Mouse (Mus musculus): ENCODE data around the gene Cmah. TPM values are rescaled to one million over a fixed set of nuclear protein-coding genes. Genes with fewer than 3 reads are reported as not detected.

Cmah gene
- total and polyA plus RNA-seq, 3 experiments = 1.4 to 2.2 TPM; not detected in 1

DNA sequence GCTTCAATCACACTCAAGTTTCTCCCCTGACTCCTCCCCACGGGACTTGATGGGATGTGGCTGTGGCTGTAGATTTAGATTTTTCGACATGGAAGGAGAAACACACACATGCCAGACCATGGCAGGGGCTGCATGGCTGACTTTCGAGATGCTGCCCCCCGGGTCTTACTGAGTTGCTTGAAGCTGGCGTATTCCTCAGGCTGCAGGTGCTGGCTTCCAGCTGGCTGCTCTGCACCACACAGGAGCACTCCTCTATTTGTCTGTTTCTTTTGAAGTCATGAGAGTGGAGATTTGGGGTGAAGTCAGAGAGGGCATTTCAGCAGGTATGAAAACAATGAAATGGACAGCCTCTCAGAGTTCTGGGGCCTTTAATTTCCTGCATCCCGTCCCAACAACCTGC, 180.0 kb downstream of the Cmah start:
- no peak overlapping the region for H3K4me3 ChIP-seq (ENCODE audit: control insufficient read depth in 1 of 2, insufficient read depth in 1 of 2, low read depth in 2 of 2, low read length in 2 of 2)
- no peak for DNase-seq (ENCODE audit: low read depth, low spot score)
- no peaks in the 10 kb centered on the region for H3K27me3 ChIP-seq (ENCODE audit: control insufficient read depth in 1 of 2, insufficient read depth in 2 of 2, low read length in 2 of 2)
- no peak for TF ChIP-seq MYC (IDR thresholded peaks at IDR 0.05; ENCODE audit: low read depth, low read length)
- TF ChIP-seq MXI1 (IDR thresholded peaks at IDR 0.05; ENCODE audit: low read depth, low read length) = no peak
- H3K9me3 ChIP-seq (replicated peaks; ENCODE audit: insufficient read depth, low read length) = no peaks in the 10 kb centered on the region
- no peak overlapping the region for H3K27ac ChIP-seq (ENCODE audit: control insufficient read depth, low read depth, low read length)
- H3K9ac ChIP-seq (ENCODE audit: control insufficient read depth, low read depth, low read length, poor library complexity, severe bottlenecking) = no peak overlapping the region
- peaks cover 2 to 6% of the 10 kb centered on the region in 2 experiments; a peak in 2 of 4 replicates for H3K4me1 ChIP-seq (ENCODE audit: control insufficient read depth in 1 of 2, insufficient read depth in 2 of 2, low read length in 2 of 2)
- peaks cover 1 to 18% of the 10 kb centered on the region in 2 experiments; a peak in 3 of 4 replicates for H3K36me3 ChIP-seq (ENCODE audit: control insufficient read depth in 1 of 2, insufficient read depth in 2 of 2, low read length in 2 of 2)
- peaks cover 40% of the 10 kb centered on the region for H3K79me2 ChIP-seq (ENCODE audit: control insufficient read depth, insufficient read depth, low read length, poor library complexity)

DNA sequence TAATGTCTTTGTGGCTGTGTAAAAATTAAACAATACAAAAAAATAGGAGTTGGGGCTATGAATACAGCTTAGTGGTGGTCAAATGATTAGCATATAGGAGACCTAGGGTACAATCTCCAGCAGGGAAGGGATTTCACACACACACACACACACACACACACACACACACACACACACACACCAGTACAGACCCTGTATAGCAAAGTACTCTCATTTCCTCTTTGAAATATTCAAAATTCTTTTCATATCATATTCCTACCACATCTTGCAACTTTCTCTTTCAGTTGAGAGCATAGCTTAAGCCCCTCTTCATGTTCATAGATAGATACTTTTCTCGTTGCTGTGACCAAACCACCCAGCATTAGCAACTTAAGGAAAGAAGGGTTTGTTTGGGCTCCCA, 181.7 kb downstream of the Cmah start:
- no peaks in the 10 kb centered on the region for H3K27me3 ChIP-seq (ENCODE audit: control insufficient read depth in 1 of 2, insufficient read depth in 2 of 2, low read length in 2 of 2)
- TF ChIP-seq MXI1 (IDR thresholded peaks at IDR 0.05; ENCODE audit: low read depth, low read length) = no peak
- no peak for TF ChIP-seq POLR2AphosphoS2 (IDR thresholded peaks at IDR 0.05; ENCODE audit: low read length)
- no peak for TF ChIP-seq USF1 (IDR thresholded peaks at IDR 0.05; ENCODE audit: low read depth, low read length)
- no peak for TF ChIP-seq RAD21 (IDR thresholded peaks at IDR 0.05; ENCODE audit: low read depth, low read length)
- no peak for TF ChIP-seq GABPA (IDR thresholded peaks at IDR 0.05; ENCODE audit: low read depth, low read length)
- TF ChIP-seq ZC3H11A (IDR thresholded peaks at IDR 0.05; ENCODE audit: low read depth, low read length) = no peak
- no peak for TF ChIP-seq HCFC1 (IDR thresholded peaks at IDR 0.05; ENCODE audit: low read depth, low read length)
- TF ChIP-seq TCF12 (IDR thresholded peaks at IDR 0.05; ENCODE audit: low read depth, low read length) = no peak
- no peak for TF ChIP-seq JUND (IDR thresholded peaks at IDR 0.05; ENCODE audit: low read depth, low read length)
- TF ChIP-seq POLR2AphosphoS5 (IDR thresholded peaks at IDR 0.05; ENCODE audit: borderline replicate concordance, low read depth, low read length) = no peak
- TF ChIP-seq UBTF (IDR thresholded peaks at IDR 0.05; ENCODE audit: borderline replicate concordance, insufficient read depth, low read depth, low read length) = no peak
- no peak for TF ChIP-seq ETS1 (IDR thresholded peaks at IDR 0.05; ENCODE audit: low read depth, low read length)
- no peak for TF ChIP-seq NELFE (IDR thresholded peaks at IDR 0.05; ENCODE audit: low read depth, low read length)
- no peak for TF ChIP-seq TBP (IDR thresholded peaks at IDR 0.05; ENCODE audit: low read depth, low read length)
- TF ChIP-seq SMC3 (IDR thresholded peaks at IDR 0.05; ENCODE audit: low read depth, low read length) = no peak
- TF ChIP-seq CHD1 (IDR thresholded peaks at IDR 0.05; ENCODE audit: low read depth, low read length) = no peak
- TF ChIP-seq MAZ (IDR thresholded peaks at IDR 0.05; ENCODE audit: low read depth, low read length) = no peak
- no peak for TF ChIP-seq ELF1 (IDR thresholded peaks at IDR 0.05; ENCODE audit: low read depth, low read length)
- no peak for TF ChIP-seq MYB (IDR thresholded peaks at IDR 0.05; ENCODE audit: low read depth, low read length)
- TF ChIP-seq POLR2A (IDR thresholded peaks at IDR 0.05; ENCODE audit: control insufficient read depth in 1 of 2, insufficient read depth in 1 of 2, low read depth in 1 of 2, low read length in 2 of 2, poor library complexity in 1 of 2) = no peak
- H3K27ac ChIP-seq (ENCODE audit: control insufficient read depth, low read depth, low read length) = no peak overlapping the region
- DNase-seq (ENCODE audit: low read depth, low spot score) = no peak
- no peaks in the 10 kb centered on the region for H3K9me3 ChIP-seq (replicated peaks; ENCODE audit: insufficient read depth, low read length)
- no peak overlapping the region for H3K4me3 ChIP-seq (ENCODE audit: control insufficient read depth in 1 of 2, insufficient read depth in 1 of 2, low read depth in 2 of 2, low read length in 2 of 2)
- peaks cover 0 to 2% of the 10 kb centered on the region in 2 experiments; a peak in 1 of 4 replicates for H3K4me1 ChIP-seq (ENCODE audit: control insufficient read depth in 1 of 2, insufficient read depth in 2 of 2, low read length in 2 of 2)
- H3K9ac ChIP-seq (ENCODE audit: control insufficient read depth, low read depth, low read length, poor library complexity, severe bottlenecking) = no peak overlapping the region
- peaks cover 1 to 4% of the 10 kb centered on the region in 2 experiments; a peak in 3 of 4 replicates for H3K36me3 ChIP-seq (ENCODE audit: control insufficient read depth in 1 of 2, insufficient read depth in 2 of 2, low read length in 2 of 2)
- peaks cover 28% of the 10 kb centered on the region for H3K79me2 ChIP-seq (ENCODE audit: control insufficient read depth, insufficient read depth, low read length, poor library complexity)
